Mouse (Mus musculus): Measurements from ENCODE around the gene Ammecr1. TPM values are rescaled to one million over a fixed set of nuclear protein-coding genes. Genes with fewer than 3 reads are reported as not detected.

The Ammecr1 gene
- polyA plus RNA-seq, 1 experiment = 19.7 TPM

- Histone ChIP-seq H3K4me2 (ENCODE audit: low read depth) (no peak overlapping the region), H3K4me3 (no peak overlapping the region), H3K36me3 (ENCODE audit: control insufficient read depth, insufficient read depth) (no peaks in the 10 kb centered on the region), H3K79me2 (ENCODE audit: control insufficient read depth, insufficient read depth) (no peaks in the 10 kb centered on the region), H3ac (ENCODE audit: control insufficient read depth, insufficient read length) (no peak overlapping the region), H3K27me3 (ENCODE audit: control insufficient read depth, insufficient read depth, insufficient read length) (no peaks in the 10 kb centered on the region)
- TF ChIP-seq REST (IDR thresholded peaks at IDR 0.05; ENCODE audit: insufficient read depth, insufficient read length) = no peak
- no peak for TF ChIP-seq TCF3 (IDR thresholded peaks at IDR 0.05; ENCODE audit: insufficient read length, low read depth)
- TF ChIP-seq SRF (IDR thresholded peaks at IDR 0.05; ENCODE audit: control insufficient read depth, insufficient read length, low read depth) = no peak
- TF ChIP-seq POLR2AphosphoS2 (IDR thresholded peaks at IDR 0.05; ENCODE audit: insufficient read length, low read depth) = no peak
- no peak for TF ChIP-seq MYOD1 (IDR thresholded peaks at IDR 0.05; ENCODE audit: control insufficient read depth in 1 of 3, insufficient read length in 2 of 3, low read depth in 2 of 3)
- no peak for TF ChIP-seq CEBPB (IDR thresholded peaks at IDR 0.05; ENCODE audit: insufficient read depth, poor library complexity, severe bottlenecking)
- no peak for TF ChIP-seq USF1 (IDR thresholded peaks at IDR 0.05; ENCODE audit: low read depth)
- TF ChIP-seq POLR2A (IDR thresholded peaks at IDR 0.05; ENCODE audit: insufficient read length, low read depth) = no peak
- no peak for TF ChIP-seq MYOG (IDR thresholded peaks at IDR 0.05; ENCODE audit: control insufficient read depth in 1 of 3, insufficient read depth in 1 of 3, insufficient read length in 2 of 3, low read depth in 2 of 3)
- no peak for TF ChIP-seq E2F4 (IDR thresholded peaks at IDR 0.05; ENCODE audit: insufficient read depth)
- no peak for TF ChIP-seq TCF12 (IDR thresholded peaks at IDR 0.05; ENCODE audit: insufficient read depth, poor library complexity, severe bottlenecking)
- TF ChIP-seq MAX (IDR thresholded peaks at IDR 0.05; ENCODE audit: low read depth) = no peak
These were observed 14.5 kb upstream of the Ammecr1 start for GRCm38 (mm10) chrX:142980855-142981529.

GRCm38 (mm10) chrX:142979224-142979623, 12.7 kb upstream of the Ammecr1 start:
- Histone ChIP-seq H3K27me3 (ENCODE audit: control insufficient read depth, insufficient read depth, insufficient read length) (no peaks in the 10 kb centered on the region), H3K36me3 (ENCODE audit: control insufficient read depth, insufficient read depth) (no peaks in the 10 kb centered on the region), H3K4me3 (no peak overlapping the region), H3K79me2 (ENCODE audit: control insufficient read depth, insufficient read depth) (no peaks in the 10 kb centered on the region), H3ac (ENCODE audit: control insufficient read depth, insufficient read length) (no peak overlapping the region), H3K4me2 (ENCODE audit: low read depth) (peak overlapping the region; percentile 27)
- peak; percentile 32 for TF ChIP-seq TCF12 (IDR thresholded peaks at IDR 0.05; ENCODE audit: insufficient read depth, poor library complexity, severe bottlenecking)
- no peak for TF ChIP-seq REST (IDR thresholded peaks at IDR 0.05; ENCODE audit: insufficient read depth, insufficient read length)
- TF ChIP-seq MYOD1 (IDR thresholded peaks at IDR 0.05; ENCODE audit: control insufficient read depth in 1 of 3, insufficient read length in 2 of 3, low read depth in 2 of 3) = peak in 2 of 3 experiments; percentile 87 to 90

- no peaks in the 10 kb centered on the region for H3K79me2 ChIP-seq (ENCODE audit: control insufficient read depth, insufficient read depth)
- H3K36me3 ChIP-seq (ENCODE audit: control insufficient read depth, insufficient read depth) = no peaks in the 10 kb centered on the region
- no peak overlapping the region for H3K4me3 ChIP-seq
- no peak overlapping the region for H3K4me2 ChIP-seq (ENCODE audit: low read depth)
- H3K27me3 ChIP-seq (ENCODE audit: control insufficient read depth, insufficient read depth, insufficient read length) = no peaks in the 10 kb centered on the region
- TF ChIP-seq USF1 (IDR thresholded peaks at IDR 0.05; ENCODE audit: low read depth) (no peak), MYOD1 (IDR thresholded peaks at IDR 0.05; ENCODE audit: control insufficient read depth in 1 of 3, insufficient read length in 2 of 3, low read depth in 2 of 3) (no peak), SRF (IDR thresholded peaks at IDR 0.05; ENCODE audit: control insufficient read depth, insufficient read length, low read depth) (no peak), POLR2A (IDR thresholded peaks at IDR 0.05; ENCODE audit: insufficient read length, low read depth) (no peak), POLR2AphosphoS2 (IDR thresholded peaks at IDR 0.05; ENCODE audit: insufficient read length, low read depth) (no peak), TCF12 (IDR thresholded peaks at IDR 0.05; ENCODE audit: insufficient read depth, poor library complexity, severe bottlenecking) (no peak), MAX (IDR thresholded peaks at IDR 0.05; ENCODE audit: low read depth) (no peak), E2F4 (IDR thresholded peaks at IDR 0.05; ENCODE audit: insufficient read depth) (no peak), REST (IDR thresholded peaks at IDR 0.05; ENCODE audit: insufficient read depth, insufficient read length) (no peak), MYOG (IDR thresholded peaks at IDR 0.05; ENCODE audit: control insufficient read depth in 1 of 3, insufficient read depth in 1 of 3, insufficient read length in 2 of 3, low read depth in 2 of 3) (no peak), TCF3 (IDR thresholded peaks at IDR 0.05; ENCODE audit: insufficient read length, low read depth) (no peak), CEBPB (IDR thresholded peaks at IDR 0.05; ENCODE audit: insufficient read depth, poor library complexity, severe bottlenecking) (no peak)
- no peak overlapping the region for H3ac ChIP-seq (ENCODE audit: control insufficient read depth, insufficient read length)
These were observed 6.0 kb upstream of the Ammecr1 start for GRCm38 (mm10) chrX:142972443-142972970.

GRCm38 (mm10) chrX:142971759-142972158, 5.2 kb upstream of the Ammecr1 start:
- H3K36me3 ChIP-seq (ENCODE audit: control insufficient read depth, insufficient read depth) = no peaks in the 10 kb centered on the region
- no peak overlapping the region for H3K4me2 ChIP-seq (ENCODE audit: low read depth)
- no peaks in the 10 kb centered on the region for H3K27me3 ChIP-seq (ENCODE audit: control insufficient read depth, insufficient read depth, insufficient read length)
- H3K4me3 ChIP-seq = no peak overlapping the region
- H3K79me2 ChIP-seq (ENCODE audit: control insufficient read depth, insufficient read depth) = no peaks in the 10 kb centered on the region
- no peak overlapping the region for H3ac ChIP-seq (ENCODE audit: control insufficient read depth, insufficient read length)
- TF ChIP-seq SRF (IDR thresholded peaks at IDR 0.05; ENCODE audit: control insufficient read depth, insufficient read length, low read depth) (no peak), POLR2A (IDR thresholded peaks at IDR 0.05; ENCODE audit: insufficient read length, low read depth) (no peak), CEBPB (IDR thresholded peaks at IDR 0.05; ENCODE audit: insufficient read depth, poor library complexity, severe bottlenecking) (peak; percentile 29; the same call in 1 of the 2 replicates), REST (IDR thresholded peaks at IDR 0.05; ENCODE audit: insufficient read depth, insufficient read length) (no peak), USF1 (IDR thresholded peaks at IDR 0.05; ENCODE audit: low read depth) (no peak), MYOG (IDR thresholded peaks at IDR 0.05; ENCODE audit: control insufficient read depth in 1 of 3, insufficient read depth in 1 of 3, insufficient read length in 2 of 3, low read depth in 2 of 3) (peak in 2 of 3 experiments; percentile 88 to 98), TCF3 (IDR thresholded peaks at IDR 0.05; ENCODE audit: insufficient read length, low read depth) (peak; percentile 83), MYOD1 (IDR thresholded peaks at IDR 0.05; ENCODE audit: control insufficient read depth in 1 of 3, insufficient read length in 2 of 3, low read depth in 2 of 3) (peak; percentile 80 to 89 (median 84)), TCF12 (IDR thresholded peaks at IDR 0.05; ENCODE audit: insufficient read depth, poor library complexity, severe bottlenecking) (peak; percentile 94)
